Mouse (Mus musculus) monocyte, adult 5-6 weeks (primary cell): ENCODE measurements around the gene Vtcn1. TPM values are rescaled to one million over a fixed set of nuclear protein-coding genes. Genes with fewer than 3 reads are reported as not detected.

Source experiments
- total RNA-seq: library from RNA; stranded (forward); fragments of 200-1000, 200-491, 200-594 nt; gene quantifications from 3 replicates; pipeline ENCODE4 v1.2.3, GENCODE M21; 2017

Vtcn1 gene
- total RNA-seq, 1 experiment from 2014 or later: not detected

Other genes with a start within 250 kb of the Vtcn1 start
- 56.4 to 88.2 TPM (median 78.2 TPM) in 3 replicates for gene Man1a2, start 140.0 kb upstream of the Vtcn1 start, total RNA-seq
- 1.6 to 2.9 TPM (median 1.8 TPM) in 3 replicates for gene Trim45, start 96.7 kb downstream of the Vtcn1 start, total RNA-seq
- gene Ttf2, start 144.2 kb downstream of the Vtcn1 start, total RNA-seq: 7.4 to 18.3 TPM (median 8.6 TPM) in 3 replicates
- 0.75 to 1.5 TPM (median 1.1 TPM) in 3 replicates for gene Cd101, start 204.1 kb downstream of the Vtcn1 start, total RNA-seq